Mouse (Mus musculus): ENCODE measurements at regions not wholly inside any gene's neighbourhood (a gene's known extent, or its start where the extent isn't known, plus 50 kb on each side); places are given as distances from the start of the nearest gene placed in this dataset.
A peak's percentile ranks its signal among the peaks of the same experiment; 100 is the strongest.

GRCm38 (mm10) chr19:23044510-23045464 is 96.2 kb upstream of the Klf9 start:
- intact Hi-C loops (cut with DNase I), result no loop called here
- peak in 1 of 2 experiments; percentile 40 for DNase-seq

GRCm38 (mm10) chr19:23051456-23051855 is 89.6 kb upstream of the Klf9 start:
- intact Hi-C loops (cut with DNase I), result loop anchor here (5.0 kb wide), 1 partner anchor 44 kb away; no protein-coding TSS in a partner anchor
- no peak for DNase-seq

GRCm38 (mm10) chr19:23054440-23054839 is 86.6 kb upstream of the Klf9 start:
- peak; percentile 35 to 36 for DNase-seq
- intact Hi-C loops (cut with DNase I), result loop anchor here (2.0 to 5.0 kb wide), 2 partner anchors 20 to 47 kb away; no protein-coding TSS in a partner anchor

- intact Hi-C loops (cut with DNase I), result loop anchor here (2.0 kb wide), 2 partner anchors 21 to 139 kb away; no protein-coding TSS in a partner anchor
- DNase-seq, result peak in 1 of 2 experiments; percentile 52
Measured at GRCm38 (mm10) chr19:23055916-23056805, 84.9 kb upstream of the Klf9 start.

GRCm38 (mm10) chr19:23056851-23057707 is 83.9 kb upstream of the Klf9 start:
- peak; percentile 83 to 87 for DNase-seq
- intact Hi-C loops (cut with DNase I), result loop anchor here (1.0 to 2.0 kb wide), 3 partner anchors 34 to 140 kb away; no protein-coding TSS in a partner anchor

GRCm38 (mm10) chr19:23057739-23058501 is 83.1 kb upstream of the Klf9 start:
- intact Hi-C loops (cut with DNase I), result loop anchor here (1.0 to 2.0 kb wide), 3 partner anchors 33 to 141 kb away; no protein-coding TSS in a partner anchor
- peak in 1 of 2 experiments; percentile 51 for DNase-seq

- DNase-seq, result peak in 1 of 2 experiments; percentile 37
- intact Hi-C loops (cut with DNase I), result no loop called here
Measured at GRCm38 (mm10) chr19:23058502-23058900, 82.5 kb upstream of the Klf9 start.

GRCm38 (mm10) chr19:23061081-23061640 is 79.9 kb upstream of the Klf9 start:
- intact Hi-C loops (cut with DNase I), result no loop called here

GRCm38 (mm10) chr19:23061906-23062305 is 79.1 kb upstream of the Klf9 start:
- intact Hi-C loops (cut with DNase I), result no loop called here
- DNase-seq, result no peak

More at GRCm38 (mm10) chr19:23061081-23061640, 79.9 kb upstream of the Klf9 start:
- no peak for DNase-seq

GRCm38 (mm10) chr19:23062851-23063250 is 78.2 kb upstream of the Klf9 start:
- no peak for DNase-seq
- intact Hi-C loops (cut with DNase I), result no loop called here

GRCm38 (mm10) chr19:23065548-23065947 is 75.5 kb upstream of the Klf9 start:
- intact Hi-C loops (cut with DNase I), result no loop called here
- peak; percentile 51 to 71 for DNase-seq

- DNase-seq, result no peak
- intact Hi-C loops (cut with DNase I), result no loop called here
Measured at GRCm38 (mm10) chr19:23066726-23067125, 74.3 kb upstream of the Klf9 start.

GRCm38 (mm10) chr19:23068600-23068999 is 72.4 kb upstream of the Klf9 start:
- DNase-seq, result no peak
- intact Hi-C loops (cut with DNase I), result no loop called here

GRCm38 (mm10) chr19:23069656-23070055 is 71.4 kb upstream of the Klf9 start:
- no peak for DNase-seq
- intact Hi-C loops (cut with DNase I), result no loop called here

GRCm38 (mm10) chr19:23071000-23071399 is 70.0 kb upstream of the Klf9 start:
- intact Hi-C loops (cut with DNase I), result no loop called here

GRCm38 (mm10) chr19:23074602-23075570 is 66.1 kb upstream of the Klf9 start:
- intact Hi-C loops (cut with DNase I), result no loop called here
- DNase-seq, result no peak

More at GRCm38 (mm10) chr19:23071000-23071399, 70.0 kb upstream of the Klf9 start:
- no peak for DNase-seq

GRCm38 (mm10) chr19:23075790-23076189 is 65.2 kb upstream of the Klf9 start:
- no peak for DNase-seq
- intact Hi-C loops (cut with DNase I), result no loop called here
